Mouse (Mus musculus): ENCODE measurements around the gene Rybp. TPM values are rescaled to one million over a fixed set of nuclear protein-coding genes. Genes with fewer than 3 reads are reported as not detected.

Rybp gene
- total and polyA plus RNA-seq, 3 experiments: 7.1 to 31.8 (median 26.2) TPM

DNA sequence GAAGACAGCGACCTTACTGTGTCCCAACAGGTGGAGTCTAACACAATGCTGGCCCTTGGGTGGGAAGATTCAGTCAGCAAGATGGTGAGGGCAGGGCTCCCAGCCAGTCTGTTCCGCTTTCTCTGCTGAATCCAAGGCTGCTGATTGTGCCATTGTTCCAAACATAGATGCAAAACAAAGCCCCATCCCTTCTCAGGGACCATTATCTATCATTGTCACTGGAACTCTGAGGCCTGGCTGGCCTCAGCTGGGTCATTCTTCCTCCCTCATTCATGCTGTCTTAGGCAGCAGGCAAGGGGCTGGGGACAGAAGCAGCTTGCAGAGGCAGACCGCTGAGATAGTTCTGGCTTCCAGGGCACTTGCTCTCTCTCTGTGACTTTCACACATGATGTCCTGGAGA is 83.8 kb downstream of the Rybp start:
- no peak for DNase-seq (ENCODE audit: low spot score)
- ATAC-seq (ENCODE audit: extremely low read depth, insufficient number of reproducible peaks, low FRiP score, poor library complexity, severe bottlenecking): no peak
- Histone ChIP-seq H3K4me1 (ENCODE audit: insufficient read depth, low read depth, low read length) (no peaks in the 10 kb centered on the region), H3K9me3 (replicated peaks) (no peaks in the 10 kb centered on the region), H3K36me3 (replicated peaks) (no peaks in the 10 kb centered on the region), H3K27me3 (ENCODE audit: insufficient read depth, low read length) (peaks cover 2% of the 10 kb centered on the region; the same call in 1 of the 2 replicates), H3K4me3 (ENCODE audit: low read depth, low read length) (no peak overlapping the region)
- TF ChIP-seq TAL1 (conservative IDR thresholded peaks at IDR 0.05; ENCODE audit: low read depth, low read length): no peak
- no peak for TF ChIP-seq CTCF (IDR thresholded peaks at IDR 0.05; ENCODE audit: low read depth, low read length)
- TF ChIP-seq GATA2 (IDR thresholded peaks at IDR 0.05; ENCODE audit: borderline replicate concordance, low read depth, low read length): no peak
- TF ChIP-seq POLR2AphosphoS5 (IDR thresholded peaks at IDR 0.05; ENCODE audit: insufficient replicate concordance, low read depth, low read length): no peak
- no peak for TF ChIP-seq GATA1 (IDR thresholded peaks at IDR 0.05; ENCODE audit: borderline replicate concordance, low read length)

DNA sequence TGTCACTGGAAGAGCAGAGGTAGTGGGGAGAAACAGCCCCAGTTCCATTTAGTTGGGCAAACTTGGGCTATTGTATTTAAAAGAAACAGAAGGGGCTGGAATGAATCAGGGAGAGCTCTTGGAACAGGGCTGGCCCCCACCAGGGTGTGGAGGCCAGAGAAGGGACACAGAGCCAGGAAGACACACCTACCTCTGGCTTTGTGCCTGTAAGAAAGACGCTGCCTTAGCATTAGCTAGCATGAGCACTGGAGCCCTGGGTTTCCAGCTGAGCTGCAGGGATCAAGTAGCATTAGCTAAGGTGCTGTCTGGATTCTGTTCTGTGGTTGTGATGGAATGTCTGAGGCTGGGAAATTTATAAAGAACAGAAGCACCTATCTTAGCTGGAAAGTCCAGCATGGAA is 85.2 kb downstream of the Rybp start:
- ATAC-seq (ENCODE audit: extremely low read depth, insufficient number of reproducible peaks, low FRiP score, poor library complexity, severe bottlenecking) (no peak), DNase-seq (ENCODE audit: low spot score) (no peak)
- Histone ChIP-seq H3K4me1 (ENCODE audit: insufficient read depth, low read depth, low read length) (no peaks in the 10 kb centered on the region), H3K27me3 (ENCODE audit: insufficient read depth, low read length) (no peaks in the 10 kb centered on the region), H3K36me3 (replicated peaks) (no peaks in the 10 kb centered on the region), H3K4me3 (ENCODE audit: low read depth, low read length) (no peak overlapping the region), H3K9me3 (replicated peaks) (no peaks in the 10 kb centered on the region)
- TF ChIP-seq POLR2AphosphoS5 (IDR thresholded peaks at IDR 0.05; ENCODE audit: insufficient replicate concordance, low read depth, low read length): no peak
- no peak for TF ChIP-seq GATA1 (IDR thresholded peaks at IDR 0.05; ENCODE audit: borderline replicate concordance, low read length)
- TF ChIP-seq GATA2 (IDR thresholded peaks at IDR 0.05; ENCODE audit: borderline replicate concordance, low read depth, low read length): no peak
- no peak for TF ChIP-seq TAL1 (conservative IDR thresholded peaks at IDR 0.05; ENCODE audit: low read depth, low read length)
- TF ChIP-seq CTCF (IDR thresholded peaks at IDR 0.05; ENCODE audit: low read depth, low read length): no peak

DNA sequence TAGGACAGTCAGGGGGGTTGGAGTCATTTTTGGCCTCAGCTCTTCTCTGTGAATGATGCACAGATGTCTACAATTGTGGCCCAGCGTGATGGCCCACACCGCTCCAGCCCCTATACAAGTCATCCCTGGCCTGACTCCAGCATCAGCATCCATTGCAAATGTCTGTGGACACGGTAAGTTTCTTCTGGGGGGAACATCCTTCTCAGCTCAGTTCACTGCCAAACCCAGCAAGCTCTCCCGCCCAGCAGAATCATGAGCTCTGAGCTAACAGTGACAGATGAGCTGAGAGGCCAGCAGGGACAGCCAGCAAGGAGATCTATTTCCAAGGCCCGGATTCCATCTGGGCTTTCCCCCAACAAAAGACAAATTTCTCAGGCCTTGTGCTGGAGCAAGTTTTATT is 90.2 kb downstream of the Rybp start:
- H3K4me1 ChIP-seq (ENCODE audit: insufficient read depth, low read depth, low read length): no peaks in the 10 kb centered on the region
- ATAC-seq (ENCODE audit: extremely low read depth, insufficient number of reproducible peaks, low FRiP score, poor library complexity, severe bottlenecking) (no peak), DNase-seq (ENCODE audit: low spot score) (no peak)
- TF ChIP-seq TAL1 (conservative IDR thresholded peaks at IDR 0.05; ENCODE audit: low read depth, low read length): no peak
- TF ChIP-seq GATA2 (IDR thresholded peaks at IDR 0.05; ENCODE audit: borderline replicate concordance, low read depth, low read length): no peak
- no peak for TF ChIP-seq CTCF (IDR thresholded peaks at IDR 0.05; ENCODE audit: low read depth, low read length)
- TF ChIP-seq GATA1 (IDR thresholded peaks at IDR 0.05; ENCODE audit: borderline replicate concordance, low read length): no peak
- TF ChIP-seq POLR2AphosphoS5 (IDR thresholded peaks at IDR 0.05; ENCODE audit: insufficient replicate concordance, low read depth, low read length): no peak
- H3K36me3 ChIP-seq (replicated peaks): no peaks in the 10 kb centered on the region
- no peak overlapping the region for H3K4me3 ChIP-seq (ENCODE audit: low read depth, low read length)
- H3K9me3 ChIP-seq (replicated peaks): no peaks in the 10 kb centered on the region
- H3K27me3 ChIP-seq (ENCODE audit: insufficient read depth, low read length): peaks cover 3% of the 10 kb centered on the region; the same call in 1 of the 2 replicates

- Histone ChIP-seq H3K36me3 (replicated peaks) (no peaks in the 10 kb centered on the region), H3K4me3 (ENCODE audit: low read depth, low read length) (no peak overlapping the region), H3K27me3 (ENCODE audit: insufficient read depth, low read length) (peaks cover 3% of the 10 kb centered on the region; the same call in 1 of the 2 replicates), H3K4me1 (ENCODE audit: insufficient read depth, low read depth, low read length) (no peaks in the 10 kb centered on the region), H3K9me3 (replicated peaks) (no peaks in the 10 kb centered on the region)
- DNase-seq (ENCODE audit: low spot score) (no peak), ATAC-seq (ENCODE audit: extremely low read depth, insufficient number of reproducible peaks, low FRiP score, poor library complexity, severe bottlenecking) (no peak)
- TF ChIP-seq GATA2 (IDR thresholded peaks at IDR 0.05; ENCODE audit: borderline replicate concordance, low read depth, low read length) (no peak), CTCF (IDR thresholded peaks at IDR 0.05; ENCODE audit: low read depth, low read length) (no peak), TAL1 (conservative IDR thresholded peaks at IDR 0.05; ENCODE audit: low read depth, low read length) (no peak), POLR2AphosphoS5 (IDR thresholded peaks at IDR 0.05; ENCODE audit: insufficient replicate concordance, low read depth, low read length) (no peak), GATA1 (IDR thresholded peaks at IDR 0.05; ENCODE audit: borderline replicate concordance, low read length) (no peak)
These were observed 91.3 kb downstream of the Rybp start for GRCm38 (mm10) chr6:100195870-100196409.

DNA sequence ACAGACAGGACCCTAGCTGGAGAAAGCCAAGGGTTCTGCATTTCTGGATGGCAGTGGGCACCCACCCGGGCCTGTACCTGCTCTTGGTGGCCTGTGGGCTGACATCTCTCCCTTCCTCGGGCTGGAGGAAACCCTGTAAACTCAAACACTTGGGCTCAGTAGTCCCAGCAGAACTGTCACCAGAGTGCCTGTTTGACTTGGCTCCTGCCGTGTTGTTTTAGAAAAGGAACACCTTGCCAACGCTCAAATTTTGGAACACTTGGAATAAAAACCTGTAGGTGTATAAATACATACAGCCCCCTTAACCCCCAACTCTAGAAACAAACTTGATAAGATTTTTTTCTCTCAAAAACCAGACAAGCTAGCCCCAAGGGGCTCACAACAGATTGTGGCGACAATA is 92.2 kb downstream of the Rybp start:
- no peak for ATAC-seq (ENCODE audit: extremely low read depth, insufficient number of reproducible peaks, low FRiP score, poor library complexity, severe bottlenecking)
- TF ChIP-seq TAL1 (conservative IDR thresholded peaks at IDR 0.05; ENCODE audit: low read depth, low read length) (no peak), CTCF (IDR thresholded peaks at IDR 0.05; ENCODE audit: low read depth, low read length) (no peak), GATA1 (IDR thresholded peaks at IDR 0.05; ENCODE audit: borderline replicate concordance, low read length) (no peak), GATA2 (IDR thresholded peaks at IDR 0.05; ENCODE audit: borderline replicate concordance, low read depth, low read length) (no peak), POLR2AphosphoS5 (IDR thresholded peaks at IDR 0.05; ENCODE audit: insufficient replicate concordance, low read depth, low read length) (no peak)
- no peaks in the 10 kb centered on the region for H3K36me3 ChIP-seq (replicated peaks)
- no peak for DNase-seq (ENCODE audit: low spot score)
- H3K9me3 ChIP-seq (replicated peaks): peaks cover 5% of the 10 kb centered on the region; the same call in 1 of the 2 replicates
- no peaks in the 10 kb centered on the region for H3K4me1 ChIP-seq (ENCODE audit: insufficient read depth, low read depth, low read length)
- peaks cover 3% of the 10 kb centered on the region; the same call in 1 of the 2 replicates for H3K27me3 ChIP-seq (ENCODE audit: insufficient read depth, low read length)
- no peak overlapping the region for H3K4me3 ChIP-seq (ENCODE audit: low read depth, low read length)

- DNase-seq (ENCODE audit: low spot score) (no peak), ATAC-seq (ENCODE audit: extremely low read depth, insufficient number of reproducible peaks, low FRiP score, poor library complexity, severe bottlenecking) (no peak)
- Histone ChIP-seq H3K4me3 (ENCODE audit: low read depth, low read length) (no peak overlapping the region), H3K4me1 (ENCODE audit: insufficient read depth, low read depth, low read length) (no peaks in the 10 kb centered on the region), H3K9me3 (replicated peaks) (peaks cover 9% of the 10 kb centered on the region), H3K27me3 (ENCODE audit: insufficient read depth, low read length) (peaks cover 3% of the 10 kb centered on the region; the same call in 1 of the 2 replicates), H3K36me3 (replicated peaks) (no peaks in the 10 kb centered on the region)
- TF ChIP-seq TAL1 (conservative IDR thresholded peaks at IDR 0.05; ENCODE audit: low read depth, low read length): no peak
- TF ChIP-seq GATA1 (IDR thresholded peaks at IDR 0.05; ENCODE audit: borderline replicate concordance, low read length): no peak
- TF ChIP-seq GATA2 (IDR thresholded peaks at IDR 0.05; ENCODE audit: borderline replicate concordance, low read depth, low read length): no peak
- TF ChIP-seq CTCF (IDR thresholded peaks at IDR 0.05; ENCODE audit: low read depth, low read length): no peak
- TF ChIP-seq POLR2AphosphoS5 (IDR thresholded peaks at IDR 0.05; ENCODE audit: insufficient replicate concordance, low read depth, low read length): no peak
These were observed 93.5 kb downstream of the Rybp start for GRCm38 (mm10) chr6:100193760-100194159.

Data from G1E (cell line).